Mouse (Mus musculus) left cerebral cortex, adult 2 months (tissue): ENCODE data around the gene Otud7a. TPM values are rescaled to one million over a fixed set of nuclear protein-coding genes. Genes with fewer than 3 reads are reported as not detected.

Experiments
- DNase-seq, 2 experiments: peaks; one replicate each; pipeline ENCODE4 v3.0.0; 2021 to 2022; ENCODE audit warnings: low spot score in 2 of 2, mixed read lengths in 1 of 2; ENCODE audit errors: extremely low spot score in 1 of 2
- H3K27ac ChIP-seq: fragments of 200-600 bp; 2 replicates; pipeline ENCODE4 v1.8.1; 2022
- H3K4me3 ChIP-seq: fragments of 200-600 bp; 2 replicates; pipeline ENCODE4 v1.8.1; 2022
- CTCF ChIP-seq: fragments of 200-600 bp; IDR thresholded peaks from 2 replicates; pipeline ENCODE4 v1.8.1; 2022; ENCODE audit warnings: antibody characterized with exemption, mild to moderate bottlenecking, moderate library complexity
- intact Hi-C: fragments of 180-260 bp; cut with DNase I; formaldehyde crosslinking; loops from one replicate; pipeline ENCODE4 v1.15.1; 2025
- total RNA-seq, 2 experiments: library from RNA; stranded (reverse); gene quantifications; 2 replicates each; pipeline ENCODE4 v1.2.3; 2021

Otud7a gene
- total RNA-seq, 2 experiments from 2014 or later = 81.9 to 86.2 TPM

DNA sequence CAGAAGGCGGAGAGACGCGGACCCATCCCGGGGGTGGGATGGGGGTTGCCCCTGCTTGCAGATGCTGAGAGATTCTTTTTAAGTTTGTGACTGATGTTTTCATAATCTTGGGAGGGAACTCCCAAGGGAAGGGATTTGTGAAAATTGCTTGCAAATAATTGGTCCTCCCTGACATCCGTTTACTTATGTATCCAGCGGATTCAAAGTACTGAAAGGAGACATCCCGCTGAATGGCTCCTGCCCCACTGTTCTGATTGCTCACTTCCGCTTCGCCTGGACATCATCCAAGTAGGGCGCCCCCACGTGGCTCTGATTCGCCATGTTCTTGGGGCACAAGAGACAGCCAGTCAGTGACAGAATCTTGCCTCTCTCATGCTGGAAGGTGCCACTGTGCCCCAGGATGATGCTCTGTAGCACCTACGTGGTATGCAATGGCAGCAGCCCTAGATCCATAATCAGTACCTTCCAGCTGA lies 311.0 kb downstream of the Otud7a start:
- peak; percentile 83 to 87 for DNase-seq
- H3K27ac ChIP-seq = peak overlapping the region; percentile 90
- peak overlapping the region; percentile 41 for H3K4me3 ChIP-seq
- intact Hi-C loops = loop anchor here (1.0 to 2.0 kb wide), 3 partner anchors 103 to 181 kb away; no protein-coding TSS in a partner anchor
- peak; percentile 67 for TF ChIP-seq CTCF

GRCm38 (mm10) chr7:63757136-63757677 lies 312.7 kb downstream of the Otud7a start:
- Histone ChIP-seq H3K4me3 (no peak overlapping the region; the same call in 1 of the 2 replicates), H3K27ac (no peak overlapping the region)
- intact Hi-C loops = no loop called here
- TF ChIP-seq CTCF = no peak
- no peak for DNase-seq

DNA sequence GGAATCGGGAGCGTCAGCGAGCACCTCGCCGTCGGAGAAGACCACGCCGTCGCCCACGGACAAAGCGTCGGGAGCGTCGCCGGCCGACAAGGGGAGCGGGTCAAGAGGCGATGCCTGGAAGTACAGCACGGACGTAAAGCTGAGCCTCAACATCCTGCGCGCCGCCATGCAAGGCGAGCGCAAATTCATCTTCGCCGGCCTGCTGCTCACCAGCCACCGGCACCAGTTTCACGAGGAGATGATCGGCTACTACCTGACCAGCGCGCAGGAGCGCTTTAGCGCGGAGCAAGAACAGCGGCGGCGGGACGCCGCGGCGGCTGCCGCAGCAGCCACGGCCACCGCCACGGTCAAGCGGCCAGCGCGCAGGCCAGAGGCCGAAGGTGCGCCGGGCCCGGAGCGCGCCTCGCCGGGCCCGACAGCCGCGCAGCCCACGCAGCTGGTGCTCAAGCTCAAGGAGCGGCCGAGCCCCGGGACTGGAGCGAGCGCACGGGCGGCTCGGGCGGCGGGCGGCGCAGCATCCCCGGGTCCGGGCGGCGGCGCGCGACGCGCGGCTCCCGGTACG lies 313.2 kb downstream of the Otud7a start:
- Histone ChIP-seq H3K27ac (no peak overlapping the region), H3K4me3 (no peak overlapping the region; the same call in 1 of the 2 replicates)
- intact Hi-C loops = no loop called here
- no peak for TF ChIP-seq CTCF
- DNase-seq = no peak

- peak overlapping the region; percentile 23 for H3K4me3 ChIP-seq
- intact Hi-C loops = no loop called here
- DNase-seq = peak; percentile 49 to 51
- TF ChIP-seq CTCF = no peak
- H3K27ac ChIP-seq = no peak overlapping the region; the same call in 1 of the 2 replicates
Measured at GRCm38 (mm10) chr7:63758240-63758826, 313.8 kb downstream of the Otud7a start.

DNA sequence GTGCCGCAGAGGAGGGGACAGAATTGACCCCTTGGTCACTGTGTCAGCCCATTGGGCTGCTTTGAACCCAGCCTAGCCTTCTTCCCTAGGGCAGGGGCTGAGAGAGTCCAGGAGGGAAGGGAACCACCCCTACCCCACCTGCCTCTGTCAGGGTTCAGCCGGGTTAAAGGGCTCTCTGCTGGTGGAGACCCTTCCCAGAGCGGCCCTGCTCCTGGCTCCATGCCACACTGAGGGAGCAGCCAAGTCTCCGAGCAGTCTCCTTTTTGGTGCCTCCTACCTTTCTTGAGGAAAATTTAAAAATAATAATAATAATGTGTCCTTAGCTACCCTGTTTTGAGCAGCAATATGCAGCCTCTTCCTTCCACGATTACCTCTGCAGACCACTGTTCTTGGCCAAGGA lies 315.1 kb downstream of the Otud7a start:
- TF ChIP-seq CTCF = no peak
- intact Hi-C loops = no loop called here
- Histone ChIP-seq H3K4me3 (no peak overlapping the region), H3K27ac (no peak overlapping the region)
- DNase-seq = no peak

GRCm38 (mm10) chr7:63762529-63762928 lies 318.0 kb downstream of the Otud7a start:
- intact Hi-C loops = no loop called here

DNA sequence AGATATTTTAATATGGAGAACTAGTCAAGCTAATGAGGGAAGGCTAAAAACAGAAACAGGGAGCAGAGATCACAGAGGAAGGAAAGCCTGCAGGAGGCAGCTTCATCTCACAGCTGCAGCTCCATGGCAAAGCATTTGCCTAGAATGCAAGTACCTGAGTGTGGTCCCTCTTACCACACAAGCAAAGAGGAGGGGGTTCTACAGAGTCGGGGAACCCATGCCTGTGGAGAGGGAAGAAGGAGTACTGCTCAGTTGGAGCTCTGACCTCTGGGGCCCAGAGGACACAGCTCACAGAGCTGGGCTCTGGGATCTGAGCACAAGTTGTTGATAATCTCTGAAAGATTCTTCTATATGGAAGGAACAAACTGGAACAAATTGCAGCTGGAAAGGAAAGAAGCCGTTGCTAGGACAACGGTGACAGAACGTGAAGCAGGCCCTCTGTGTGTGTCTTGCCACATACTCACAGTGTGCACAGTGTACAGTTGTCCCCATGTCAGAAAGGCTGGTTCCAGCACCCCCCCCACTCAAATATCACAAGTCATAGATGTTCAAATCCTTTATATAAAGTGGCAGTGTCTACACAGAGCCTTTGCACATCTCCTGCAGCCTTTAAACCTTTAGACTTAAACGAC lies 324.0 kb downstream of the Otud7a start:
- TF ChIP-seq CTCF = no peak
- no peak for DNase-seq
- peak overlapping the region; percentile 37 for H3K27ac ChIP-seq
- intact Hi-C loops = no loop called here
- H3K4me3 ChIP-seq = no peak overlapping the region

More at GRCm38 (mm10) chr7:63762529-63762928, 318.0 kb downstream of the Otud7a start:
- H3K4me3 ChIP-seq = no peak overlapping the region
- no peak for TF ChIP-seq CTCF
- H3K27ac ChIP-seq = no peak overlapping the region
- no peak for DNase-seq

GRCm38 (mm10) chr7:63773268-63773667 lies 328.7 kb downstream of the Otud7a start:
- DNase-seq = no peak
- Histone ChIP-seq H3K27ac (no peak overlapping the region), H3K4me3 (no peak overlapping the region)
- intact Hi-C loops = no loop called here
- TF ChIP-seq CTCF = no peak

- no peak for TF ChIP-seq CTCF
- intact Hi-C loops = no loop called here
Measured at GRCm38 (mm10) chr7:63774291-63774690, 329.7 kb downstream of the Otud7a start.

GRCm38 (mm10) chr7:63777328-63777727 lies 332.8 kb downstream of the Otud7a start:
- no peak overlapping the region for H3K27ac ChIP-seq
- DNase-seq = no peak
- H3K4me3 ChIP-seq = no peak overlapping the region
- TF ChIP-seq CTCF = no peak
- intact Hi-C loops = loop anchor here (5.0 kb wide), 1 partner anchor 80 kb away; no protein-coding TSS in a partner anchor

More at GRCm38 (mm10) chr7:63774291-63774690, 329.7 kb downstream of the Otud7a start:
- H3K4me3 ChIP-seq = no peak overlapping the region
- H3K27ac ChIP-seq = no peak overlapping the region
- no peak for DNase-seq

DNA sequence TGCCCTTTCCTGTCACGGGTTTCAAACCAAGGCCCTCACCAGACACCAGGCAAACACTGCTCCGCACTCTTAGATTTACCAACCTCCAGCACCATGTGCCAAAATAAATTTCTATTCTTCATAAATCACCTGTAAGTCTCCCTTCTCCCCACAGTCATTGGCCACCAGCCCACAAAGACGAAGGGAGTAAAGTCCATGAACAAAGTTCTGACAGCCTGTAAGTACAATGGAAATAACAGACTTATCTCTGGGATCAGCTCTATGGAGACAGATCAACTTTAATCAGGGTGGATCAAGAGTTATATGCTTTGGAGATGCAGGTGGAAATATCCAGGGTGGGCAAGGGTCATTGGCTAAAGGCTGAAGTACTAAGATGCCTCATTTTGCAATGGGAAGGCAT lies 336.3 kb downstream of the Otud7a start:
- H3K27ac ChIP-seq = no peak overlapping the region
- intact Hi-C loops = no loop called here
- no peak for TF ChIP-seq CTCF
- no peak for DNase-seq
- no peak overlapping the region for H3K4me3 ChIP-seq

- DNase-seq = no peak
- Histone ChIP-seq H3K4me3 (no peak overlapping the region), H3K27ac (no peak overlapping the region)
- intact Hi-C loops = no loop called here
- TF ChIP-seq CTCF = no peak
Measured at GRCm38 (mm10) chr7:63789743-63790142, 345.2 kb downstream of the Otud7a start.
